Mouse (Mus musculus) T-helper 17 cell (primary cell): ENCODE data around the gene B4galnt2.

ENCODE experiments used
- in situ Hi-C, 2 experiments: fragments of 300-600 bp; cut with MboI, MseI; formaldehyde crosslinking; loops; 1 replicate in 1 of 2; 2 replicates in 1 of 2; pipeline ENCODE4 v1.15.1; 2025; ENCODE audit warnings: high pct_unique_total_duplicates in 2 of 2

B4galnt2 gene

DNA sequence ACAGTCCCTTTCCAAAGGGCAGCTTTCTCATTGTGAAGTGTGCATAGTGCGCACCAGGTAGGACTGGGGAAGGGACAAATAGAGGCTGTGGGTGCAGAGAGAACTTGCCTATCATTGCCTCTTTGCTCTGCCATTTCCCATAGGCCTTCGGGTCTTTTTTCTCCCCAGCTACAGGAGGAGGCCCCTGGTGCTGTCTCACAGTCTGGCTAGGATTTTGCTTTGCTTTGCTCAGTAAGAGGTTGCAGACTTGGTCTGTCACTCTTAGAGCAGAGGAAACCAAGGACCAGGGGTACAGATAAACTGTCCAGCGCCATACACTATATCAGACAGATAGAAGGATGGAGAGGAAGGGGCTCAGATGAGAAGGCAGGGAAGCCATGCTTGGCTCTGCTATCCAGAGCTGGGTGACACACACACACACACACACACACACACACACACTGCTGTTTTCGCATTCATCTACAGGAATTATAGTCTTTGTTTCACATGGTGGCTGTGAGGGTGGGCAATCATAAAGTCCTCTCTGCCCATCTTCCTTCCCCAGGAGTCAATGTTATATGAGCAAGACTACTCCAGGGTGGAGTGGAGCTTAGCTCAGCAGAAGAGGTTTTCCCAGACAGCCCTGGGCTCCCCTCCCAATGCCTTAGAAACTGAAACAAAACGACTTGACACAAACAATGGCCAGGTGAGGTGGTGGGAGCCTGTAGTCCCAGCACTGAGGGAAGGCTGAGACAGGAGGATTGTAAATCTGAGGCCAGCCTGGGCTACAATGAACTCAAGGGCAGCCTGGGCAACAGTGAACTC lies 73.8 kb downstream of the B4galnt2 start:
- in situ Hi-C loops = no loop called here

DNA sequence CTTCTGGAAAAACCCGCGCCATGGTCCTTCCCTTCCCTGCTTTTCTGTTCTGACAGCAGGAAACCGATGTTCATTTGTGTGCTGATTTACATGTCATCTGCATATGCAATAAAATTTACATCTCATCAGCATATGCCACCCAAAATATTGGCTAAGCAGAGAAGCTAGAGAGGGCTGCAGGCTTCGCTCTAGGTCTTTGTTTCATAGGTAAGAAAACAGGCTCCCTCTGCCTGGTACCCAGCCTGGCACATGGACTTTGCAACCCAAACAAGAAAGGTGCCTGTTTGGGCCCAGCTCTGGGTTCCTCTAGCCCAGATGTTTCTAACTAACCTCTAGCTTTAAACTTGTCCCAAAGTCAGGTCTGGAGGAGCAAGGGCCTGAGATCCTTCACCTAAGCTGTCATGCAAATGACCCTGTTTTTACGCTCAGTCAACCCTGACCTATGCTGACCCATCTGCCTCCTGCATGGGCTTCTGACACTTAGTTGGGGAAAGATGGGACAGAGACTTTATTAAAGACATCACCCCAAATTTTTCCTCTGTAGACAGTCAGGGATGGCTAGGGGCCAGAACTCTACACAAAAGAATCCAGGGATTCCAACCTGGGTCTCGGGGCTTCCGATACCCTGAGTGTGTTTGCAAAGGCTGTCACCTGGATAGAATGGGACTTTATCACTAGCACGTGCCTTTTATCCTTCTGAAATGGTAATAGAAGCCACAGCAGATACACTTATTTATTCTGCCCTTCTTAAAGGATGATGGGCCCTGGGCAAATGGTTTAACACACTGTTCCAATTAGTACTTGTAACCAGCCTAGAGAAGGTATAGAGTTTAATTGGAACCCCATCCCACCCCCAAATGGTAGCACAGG lies 75.5 kb downstream of the B4galnt2 start:
- in situ Hi-C loops = no loop called here

DNA sequence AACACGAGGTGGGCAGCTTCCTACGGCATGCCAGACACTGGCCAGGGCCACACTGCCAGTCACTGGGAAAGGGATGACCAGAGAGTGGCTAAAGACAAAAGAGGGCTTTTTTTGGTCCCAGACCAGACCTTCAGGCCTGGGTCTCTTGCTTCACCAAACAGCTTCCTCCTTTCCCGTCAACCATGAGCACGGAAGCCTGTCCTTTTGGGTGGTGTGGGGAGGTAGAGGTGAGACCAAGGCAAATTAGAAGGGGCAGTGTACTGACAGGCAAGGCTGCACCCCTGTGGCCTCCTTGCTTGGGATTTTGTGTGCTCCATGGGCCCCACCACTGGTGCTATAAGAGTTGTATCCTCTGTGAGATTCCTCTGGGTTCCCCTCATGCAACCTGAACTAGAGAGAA lies 76.1 kb downstream of the B4galnt2 start:
- in situ Hi-C loops = no loop called here

DNA sequence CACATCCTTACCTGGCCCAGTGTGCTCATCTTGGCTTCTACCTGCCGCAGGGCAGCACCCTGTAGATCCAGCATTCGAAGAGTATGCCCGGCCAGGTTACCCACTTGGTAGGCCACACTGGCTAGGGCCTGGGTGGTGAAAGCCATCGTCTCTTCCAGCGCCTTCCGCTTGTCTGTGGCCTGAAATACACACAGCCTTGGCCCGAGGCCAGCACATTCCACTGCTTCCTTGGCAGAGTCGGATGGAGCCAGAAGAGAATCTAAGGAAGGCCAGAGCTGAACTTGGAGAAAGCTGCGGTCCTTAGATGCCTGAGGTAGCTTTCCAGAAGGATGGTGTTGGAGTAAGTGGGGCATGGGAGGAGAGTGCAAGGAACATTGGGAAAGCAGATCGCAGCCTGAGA lies 77.6 kb downstream of the B4galnt2 start, which contains the start of gene Gngt2:
Gene Gngt2, plus strand, starts transcription at position 158 of the 400 bp plus-strand sequence.
- in situ Hi-C loops = no loop called here

DNA sequence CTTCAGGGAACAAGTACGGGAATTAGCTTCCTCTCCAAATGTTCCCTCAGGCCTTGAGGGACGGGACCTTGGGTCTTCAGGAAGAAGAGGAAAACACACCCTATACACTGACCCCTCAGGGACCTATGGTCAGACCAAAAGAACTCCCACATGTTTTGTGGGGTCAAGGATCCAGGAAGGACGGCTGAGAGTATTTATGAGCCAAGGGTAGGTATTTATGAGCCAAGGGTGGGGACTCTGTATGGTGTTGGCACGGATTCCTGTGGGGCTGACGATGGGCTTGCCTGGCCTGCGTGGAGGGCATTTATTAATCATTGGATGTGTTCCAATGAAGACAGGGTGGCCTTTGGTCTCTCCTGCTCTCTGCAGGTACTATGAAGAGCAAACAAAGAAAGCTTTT lies 78.3 kb downstream of the B4galnt2 start:
- in situ Hi-C loops = no loop called here

DNA sequence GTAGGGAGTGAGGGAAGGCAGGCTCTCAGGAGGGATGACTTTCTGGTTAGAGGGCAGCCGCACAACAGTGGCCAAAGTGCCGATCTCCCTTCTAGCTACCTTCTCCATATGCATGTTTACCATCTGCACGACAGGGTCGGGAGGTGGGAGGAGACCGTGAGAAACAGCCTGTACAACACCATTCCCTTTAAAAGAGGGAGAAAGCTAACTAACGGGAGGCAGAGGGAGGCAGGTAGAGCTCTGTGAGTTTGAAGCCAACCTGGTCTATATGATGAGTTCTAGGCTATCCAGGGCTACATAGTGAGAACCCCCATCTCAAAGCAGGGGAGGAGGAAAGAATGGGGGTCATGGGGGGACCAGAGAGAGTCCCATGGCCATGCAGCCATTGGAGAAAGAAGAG lies 78.9 kb downstream of the B4galnt2 start:
- in situ Hi-C loops = no loop called here

DNA sequence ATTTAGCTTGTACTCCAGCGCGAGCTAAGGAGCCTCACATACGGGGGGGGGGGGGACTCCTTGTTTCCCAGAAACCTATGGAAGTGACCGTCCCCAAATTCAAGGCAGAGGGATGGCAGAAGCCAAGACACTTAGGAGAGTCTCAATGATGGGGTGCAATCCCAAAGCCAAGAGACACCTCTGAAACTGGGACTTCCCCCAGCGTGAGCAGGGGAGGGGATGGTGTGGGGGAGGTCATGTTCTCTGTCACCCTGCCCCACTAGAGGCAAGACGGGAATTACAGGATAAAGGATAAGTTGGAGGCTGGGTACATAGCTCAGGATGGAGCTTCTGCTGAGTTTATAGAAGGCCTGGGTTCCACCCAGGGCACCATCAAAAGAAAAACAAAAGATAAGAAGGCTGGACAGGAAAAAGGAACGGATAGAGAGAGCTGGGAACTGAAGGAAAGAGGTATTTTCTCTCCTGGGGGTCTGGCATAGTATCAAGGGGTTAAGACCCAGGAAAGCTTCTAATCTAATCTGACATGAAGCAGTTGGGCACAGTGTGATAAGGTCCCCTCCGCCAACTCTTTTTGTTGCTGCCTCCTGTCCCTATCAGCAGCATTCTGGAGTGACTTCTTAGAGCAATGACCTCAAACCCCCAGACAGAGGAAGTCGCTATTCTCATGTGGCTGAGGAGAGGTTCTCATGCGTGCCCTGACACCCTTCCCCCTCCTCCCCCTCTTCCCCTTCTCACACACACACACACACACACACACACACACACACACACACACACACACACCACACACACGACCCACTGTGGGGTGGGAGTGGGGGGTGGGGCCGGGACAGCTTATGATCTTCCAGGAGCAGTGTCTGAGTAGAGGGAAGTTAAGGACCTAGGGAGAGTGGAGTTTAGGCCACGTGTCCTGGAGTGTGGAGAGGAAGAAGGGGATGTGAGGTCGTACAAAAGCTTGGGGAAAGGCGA lies 79.7 kb downstream of the B4galnt2 start:
- in situ Hi-C loops = no loop called here

DNA sequence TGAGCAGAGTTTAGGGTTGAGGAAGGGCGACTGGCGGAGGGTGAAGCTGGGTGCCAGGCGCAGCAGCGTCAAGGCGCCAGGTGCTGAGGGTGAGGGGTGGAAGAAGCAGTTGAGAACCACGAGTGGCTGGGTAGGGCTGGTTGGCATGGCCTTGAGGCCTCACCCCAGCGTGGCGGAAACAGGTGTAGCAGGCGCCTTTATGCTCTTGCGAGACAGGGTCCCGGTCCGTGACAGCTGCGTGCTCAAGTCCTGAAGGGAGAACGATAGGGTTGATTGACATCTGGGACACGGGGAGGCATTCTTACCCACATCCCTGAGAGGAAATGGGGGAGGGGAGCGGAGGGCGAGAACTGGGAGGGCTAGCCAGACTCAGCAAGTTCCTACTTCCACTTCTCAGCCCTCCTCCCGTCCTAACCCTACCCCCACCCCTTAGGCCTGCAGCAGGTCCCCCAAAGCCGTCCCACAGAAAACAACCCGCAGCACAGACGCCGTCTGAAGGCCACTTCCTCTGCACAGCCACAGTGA lies 80.5 kb downstream of the B4galnt2 start:
- in situ Hi-C loops = no loop called here

DNA sequence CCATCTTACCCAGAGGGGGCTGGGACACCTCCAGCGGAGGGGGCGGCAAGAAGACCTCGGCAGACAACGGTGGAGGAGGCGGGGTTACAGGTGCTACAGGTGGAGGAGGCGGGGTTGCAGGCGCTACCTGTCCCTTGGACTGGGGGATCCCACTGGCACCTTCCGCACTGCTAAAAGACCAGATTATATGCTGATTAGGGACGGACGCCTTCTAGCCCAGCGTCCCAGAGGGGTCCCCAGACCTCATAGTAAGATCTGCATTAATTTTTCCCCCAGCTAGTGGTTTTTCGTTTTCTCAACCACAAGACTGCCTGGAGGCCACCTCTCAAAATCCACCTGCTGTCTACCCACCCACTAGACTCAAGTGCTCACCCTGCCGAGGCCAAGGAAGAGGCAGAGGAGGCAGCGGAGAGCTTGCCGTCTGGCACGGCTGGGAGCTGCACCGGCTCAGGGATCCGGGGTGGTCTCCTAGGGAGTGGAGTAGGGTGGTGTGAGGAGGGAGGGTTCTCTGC lies 81.0 kb downstream of the B4galnt2 start:
- in situ Hi-C loops = no loop called here

DNA sequence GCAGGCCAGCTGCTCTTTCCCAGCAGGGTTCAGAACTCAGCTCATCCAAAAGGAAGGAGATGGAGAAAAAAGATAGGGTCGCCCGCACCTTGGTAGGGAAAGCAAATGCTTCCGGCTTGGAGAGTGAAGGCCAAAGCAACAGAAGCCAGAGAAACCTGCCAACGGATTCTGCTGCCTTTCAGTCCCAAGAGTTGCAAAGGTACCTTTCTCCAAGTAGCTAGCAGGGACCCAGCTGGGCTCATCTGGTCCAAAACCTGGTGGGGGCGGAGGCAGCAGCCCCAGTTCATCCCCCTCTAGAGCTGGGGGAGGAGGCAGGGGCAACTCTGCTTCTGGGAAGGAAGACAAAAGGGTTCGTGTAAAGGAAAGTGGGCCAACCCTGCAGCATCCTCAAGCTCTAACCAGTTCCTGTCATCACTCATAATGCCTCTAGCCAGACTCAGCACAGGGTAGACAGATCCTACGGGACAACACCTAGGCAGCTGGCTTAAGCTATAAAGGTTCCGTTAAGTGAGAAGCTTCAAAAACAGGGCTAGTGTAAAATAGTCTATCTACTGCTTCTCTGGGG lies 81.6 kb downstream of the B4galnt2 start:
- in situ Hi-C loops = no loop called here

DNA sequence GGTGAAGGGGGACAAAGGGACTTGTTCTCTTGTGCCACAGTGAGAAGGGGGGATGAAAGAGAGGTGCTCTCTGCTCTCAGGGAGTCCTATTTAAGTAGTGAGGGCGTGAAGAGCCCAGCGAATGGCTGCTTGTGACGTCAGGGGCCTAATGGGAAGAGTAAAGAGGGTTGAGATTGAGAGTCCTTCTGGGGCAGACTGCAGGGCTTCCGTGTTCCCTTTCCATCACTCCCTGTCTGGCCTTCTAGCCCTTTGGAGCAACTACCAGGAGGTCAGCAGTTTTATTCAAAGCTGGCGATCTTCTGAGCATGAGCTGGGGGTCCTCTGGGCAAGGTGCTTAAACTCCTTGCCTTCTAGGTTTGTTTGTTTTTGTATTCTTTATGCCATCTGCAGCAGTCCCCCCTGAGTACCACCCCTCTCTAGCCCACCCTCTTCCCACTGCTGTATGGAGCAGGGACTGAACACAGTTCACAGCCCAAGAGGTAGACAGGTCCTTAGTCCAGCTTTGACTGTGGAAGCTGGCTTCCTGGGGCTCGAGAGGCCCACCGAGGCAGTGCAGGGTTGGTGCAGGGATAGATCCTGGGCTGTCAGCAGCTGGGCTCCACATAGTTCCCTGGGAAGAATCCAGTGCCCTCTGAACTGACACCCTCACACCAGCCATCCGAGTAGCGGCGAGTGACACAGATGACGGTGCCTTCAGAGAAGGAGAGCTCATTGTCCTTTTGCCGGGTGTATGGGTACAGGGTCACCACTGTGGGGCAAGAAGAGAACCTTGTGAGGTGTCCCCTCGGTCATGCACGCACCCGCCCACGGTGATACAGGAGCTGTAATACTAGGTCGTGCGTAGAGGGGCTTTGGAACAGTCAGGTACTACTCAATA lies 82.3 kb downstream of the B4galnt2 start:
- in situ Hi-C loops = no loop called here

DNA sequence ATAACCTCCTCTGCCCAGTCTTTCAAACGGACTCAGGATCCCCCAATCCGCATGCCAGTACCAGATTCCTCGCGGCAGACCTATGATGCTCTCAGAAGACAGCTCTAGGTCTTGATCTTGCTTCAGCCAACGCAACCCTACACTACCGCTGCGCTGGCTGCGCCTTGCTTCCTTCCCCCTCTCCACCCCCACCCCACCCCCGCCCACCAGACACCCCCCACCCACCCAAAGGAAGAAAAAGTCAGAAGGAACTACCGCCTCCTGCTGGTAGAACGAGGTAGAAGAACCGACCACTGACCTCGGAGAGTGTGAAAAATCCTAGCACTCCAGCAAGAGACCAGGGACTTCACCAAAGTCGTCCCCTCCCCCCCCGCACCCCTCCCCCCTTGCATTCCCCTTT lies 83.0 kb downstream of the B4galnt2 start:
- in situ Hi-C loops = no loop called here

DNA sequence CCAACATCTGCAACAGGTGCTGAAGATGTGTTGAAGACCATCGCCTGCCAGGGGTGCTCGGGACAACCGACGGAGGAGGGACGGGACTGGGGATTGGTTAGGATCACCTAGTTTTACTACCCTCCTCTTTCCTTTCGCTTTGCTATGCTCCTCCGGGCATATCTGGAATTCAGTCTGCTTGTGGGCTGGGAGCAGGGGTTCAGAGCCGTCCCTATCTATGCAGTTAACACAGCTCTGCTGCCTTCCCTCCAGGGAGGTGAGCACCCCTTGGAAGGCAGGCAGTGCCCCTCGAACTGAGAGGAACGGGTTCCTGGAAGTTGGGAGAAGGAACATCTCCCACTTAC lies 83.4 kb downstream of the B4galnt2 start:
- in situ Hi-C loops = no loop called here

DNA sequence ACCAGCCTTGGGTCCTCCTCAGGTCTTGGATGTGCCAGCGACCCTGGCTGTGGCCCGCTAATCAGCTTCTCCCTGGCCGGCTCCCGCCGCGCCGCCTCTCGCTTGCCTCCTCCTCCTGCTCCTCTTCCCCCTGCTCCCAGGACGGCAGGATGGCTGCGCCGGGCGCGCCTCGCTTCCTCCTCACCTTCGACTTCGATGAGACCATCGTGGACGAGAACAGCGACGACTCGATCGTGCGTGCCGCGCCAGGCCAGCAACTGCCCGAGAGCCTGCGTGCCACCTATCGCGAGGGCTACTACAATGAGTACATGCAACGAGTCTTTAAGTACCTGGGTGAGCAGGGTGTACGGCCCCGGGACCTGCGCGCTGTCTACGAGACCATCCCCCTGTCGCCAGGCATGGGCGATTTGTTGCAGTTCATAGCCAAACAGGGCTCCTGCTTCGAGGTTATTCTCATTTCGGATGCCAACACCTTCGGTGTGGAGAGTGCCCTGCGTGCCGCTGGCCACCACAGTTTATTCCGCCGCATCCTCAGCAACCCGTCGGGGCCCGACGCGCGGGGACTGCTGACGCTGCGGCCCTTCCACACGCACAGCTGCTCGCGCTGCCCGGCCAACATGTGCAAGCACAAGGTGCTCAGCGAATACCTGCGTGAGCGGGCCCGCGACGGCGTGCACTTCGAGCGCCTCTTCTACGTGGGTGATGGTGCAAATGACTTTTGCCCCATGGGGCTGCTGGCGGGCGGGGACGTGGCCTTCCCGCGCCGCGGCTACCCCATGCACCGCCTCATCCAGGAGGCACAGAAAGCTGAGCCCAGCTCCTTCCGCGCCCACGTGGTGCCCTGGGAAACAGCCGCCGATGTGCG lies 84.0 kb downstream of the B4galnt2 start:
- in situ Hi-C loops = no loop called here

DNA sequence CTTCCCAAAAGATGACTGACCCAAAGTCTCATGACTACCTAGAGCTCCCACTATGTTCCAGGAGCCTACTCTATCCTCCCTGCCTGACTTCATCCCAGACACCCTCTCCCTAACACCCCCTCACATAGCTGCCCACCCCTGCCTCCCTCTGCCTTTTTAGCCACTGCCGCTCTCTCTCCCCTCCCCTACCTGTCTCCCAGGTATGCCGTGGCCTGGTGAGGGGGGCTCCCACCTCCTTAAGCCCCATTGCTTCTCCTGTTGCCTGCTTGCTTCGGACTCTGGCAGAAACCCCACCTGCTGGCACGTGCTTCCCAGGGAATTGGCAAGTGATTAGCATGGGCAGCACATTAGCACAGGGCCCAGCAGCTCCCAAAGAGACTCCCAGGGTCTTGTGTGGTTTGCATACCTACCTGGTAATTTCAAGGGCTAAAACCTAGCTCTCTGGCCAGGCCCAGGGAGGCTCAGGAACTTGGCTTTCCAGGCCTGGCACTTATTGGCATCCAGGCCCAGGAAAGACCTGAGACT lies 85.1 kb downstream of the B4galnt2 start:
- in situ Hi-C loops = no loop called here

DNA sequence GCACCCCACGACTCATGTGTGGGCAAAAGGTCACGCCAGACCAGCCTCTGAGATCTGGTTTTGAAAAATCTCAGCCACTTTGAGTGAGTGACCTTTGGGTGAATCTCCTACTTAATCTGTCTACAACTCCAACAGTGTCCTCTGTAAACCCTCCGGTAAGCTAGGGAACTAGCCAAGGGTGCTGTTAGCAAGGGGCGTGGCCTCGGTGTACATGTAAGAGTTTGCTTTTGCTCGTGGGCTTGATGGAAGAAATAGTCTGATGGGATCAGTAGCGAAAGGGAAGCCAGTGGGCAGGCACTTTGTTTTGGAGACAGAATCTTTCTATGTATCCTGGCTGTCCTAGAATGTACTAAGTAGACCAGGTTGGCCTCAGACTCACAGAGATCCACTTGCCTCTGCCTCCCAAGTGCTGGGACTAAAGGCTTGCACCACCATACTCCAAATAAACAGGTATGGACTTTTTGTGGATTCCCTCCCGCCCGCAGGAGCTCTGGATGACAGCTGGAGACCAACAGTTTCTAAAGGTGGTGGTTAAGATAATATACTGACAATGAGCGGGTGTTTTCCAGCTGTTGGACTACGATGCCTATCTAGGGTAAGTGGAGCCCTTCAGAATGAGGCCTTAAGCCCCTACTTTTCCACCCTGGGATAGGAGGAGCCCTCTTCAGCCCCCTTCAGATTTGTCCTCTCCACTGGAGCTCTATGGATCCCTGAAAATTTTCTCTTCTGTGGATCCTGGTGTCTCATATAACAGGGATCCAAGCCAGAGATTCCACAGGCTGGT lies 86.3 kb downstream of the B4galnt2 start:
- in situ Hi-C loops = no loop called here

DNA sequence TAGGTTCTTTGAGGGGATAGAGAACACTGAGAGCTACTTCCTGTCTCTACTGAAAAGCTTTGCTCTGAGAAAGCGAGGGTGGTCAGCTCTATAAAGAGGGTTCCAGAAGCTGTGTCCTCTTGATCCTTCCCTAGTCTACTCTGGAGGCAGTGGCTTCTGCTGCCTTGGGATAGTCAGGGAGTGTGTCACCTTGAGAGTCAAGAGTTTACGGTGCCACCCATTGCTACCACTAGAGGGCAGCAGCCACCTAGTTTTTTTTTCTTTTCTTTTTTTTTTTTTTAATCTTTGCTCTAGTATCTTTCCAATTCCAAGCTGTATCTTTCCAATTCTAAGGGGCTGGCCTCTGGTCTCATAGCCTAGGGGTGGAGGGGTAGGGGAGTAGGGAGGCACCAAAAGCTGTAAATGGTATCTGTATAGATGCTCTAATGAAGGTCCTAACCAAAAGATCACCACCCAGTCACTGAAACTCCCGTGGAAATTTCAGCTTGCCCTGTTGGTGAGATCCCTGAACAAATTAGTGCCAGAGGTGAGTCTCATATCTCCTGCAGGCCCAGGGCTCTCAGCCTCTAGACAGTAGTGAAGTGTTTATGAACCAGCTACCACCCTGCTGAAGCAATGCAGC lies 87.1 kb downstream of the B4galnt2 start:
- in situ Hi-C loops = no loop called here

DNA sequence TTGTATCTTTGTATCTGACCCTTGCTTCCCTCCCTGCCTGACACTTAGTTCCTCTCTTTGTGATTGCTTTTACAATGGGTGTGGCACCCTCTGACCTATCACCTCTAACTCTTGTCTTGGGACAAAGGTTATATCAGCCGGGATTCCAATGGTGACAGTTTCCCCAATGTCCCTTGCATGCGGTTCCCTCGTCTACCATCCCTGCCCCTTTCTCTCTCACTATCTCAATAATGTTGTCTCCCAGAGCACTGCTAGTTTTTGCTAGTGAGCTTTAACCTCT lies 87.6 kb downstream of the B4galnt2 start:
- in situ Hi-C loops = no loop called here
